Comparison of ENCODE assay signal across 23 mouse cellular contexts in the genomic region with DNA sequence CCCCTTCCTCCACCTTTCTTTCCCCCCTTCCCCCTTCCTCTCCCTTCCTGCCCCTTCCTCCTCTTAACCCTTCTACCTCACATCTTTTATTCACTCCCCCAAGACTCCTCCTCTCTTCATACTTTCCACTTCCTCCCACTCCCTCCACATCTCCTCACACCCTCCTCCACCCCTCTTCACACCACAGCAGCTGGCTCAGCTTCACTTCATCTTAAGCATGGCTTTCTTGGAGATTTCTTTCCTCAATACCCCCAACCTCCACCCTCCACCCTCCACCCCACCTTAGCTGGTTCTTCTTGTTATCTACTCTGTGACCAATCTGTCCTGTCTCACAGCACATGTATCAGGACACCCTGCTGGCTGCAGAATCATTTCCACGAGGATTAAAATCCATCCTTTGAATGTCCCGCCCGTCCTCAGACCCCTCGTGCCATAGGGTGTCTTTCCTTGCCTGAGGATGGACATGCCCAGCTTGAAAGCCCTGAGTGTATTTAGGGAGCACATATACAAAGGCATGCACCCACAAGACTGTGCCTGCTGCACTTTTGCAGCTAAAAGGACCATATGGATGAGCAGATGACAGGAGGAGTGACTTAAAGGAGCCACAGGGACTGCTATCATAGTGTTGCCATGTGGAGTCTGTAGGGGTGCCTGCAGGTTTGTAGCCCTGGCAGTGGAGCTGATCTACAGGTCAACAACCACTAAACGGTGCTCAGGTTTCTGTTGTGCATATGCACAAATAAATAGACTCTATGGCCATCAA. TPM values are rescaled to one million over a fixed set of nuclear protein-coding genes. Genes with fewer than 3 reads are reported as not detected.
DNase-seq lines count a peak whose midpoint lies in the region; ATAC-seq and TF ChIP-seq lines count a peak whose summit lies in the region.
"Had no signal": no experiment of that assay in that cellular context is flagged by ENCODE, and none has a peak within 500 bp of the region (broad histone marks: within the 10 kb centered on the region; RNA-seq: fewer than 3 reads in every experiment).

No protein-coding gene starts in this region.

- 71% methylated on average over 5 of the region's 5 CpGs for WGBS in forebrain, embryonic 16.5 days
- WGBS in forebrain, embryonic 10.5 days: 78% methylated on average over 5 of the region's 5 CpGs
- WGBS in heart, postnatal 0 days: 64% methylated on average over 5 of the region's 5 CpGs
- 85% methylated on average over 5 of the region's 5 CpGs for WGBS in embryonic facial prominence, embryonic 10.5 days

- DNase-seq in forebrain, embryonic 10.5 days (ENCODE audit: extremely low spot score, low spot score): no peak
- no peak for DNase-seq in heart, postnatal 0 days (ENCODE audit: low spot score)
- DNase-seq in heart, postnatal 4 days: no peak
- no peak for DNase-seq in embryonic facial prominence, embryonic 10.5 days (ENCODE audit: low spot score)
- DNase-seq in spleen, adult 12 weeks (ENCODE audit: low spot score): no peak
- DNase-seq: adrenal gland, postnatal 36 days; cerebellum, adult 8-10 months; gastrocnemius, postnatal 10 days; kidney, postnatal 4 days; spleen, adult 18-20 months; thymus, adult 18-20 months had no signal

- no peaks in the 10 kb centered on the region for H3K9me3 ChIP-seq in forebrain, embryonic 16.5 days (ENCODE audit: control insufficient read depth, low read length)
- H3K9me3 ChIP-seq in forebrain, embryonic 10.5 days: no peaks in the 10 kb centered on the region
- no peaks in the 10 kb centered on the region for H3K9me3 ChIP-seq in heart, postnatal 0 days (replicated peaks; ENCODE audit: control insufficient read depth, low read length)
- no peaks in the 10 kb centered on the region for H3K9me3 ChIP-seq in embryonic facial prominence, embryonic 10.5 days
- H3K9me3 ChIP-seq: kidney, embryonic 15.5 days; limb, embryonic 15.5 days; liver, embryonic 15.5 days; midbrain, embryonic 12.5 days; neural tube, embryonic 12.5 days had no signal

- H3K4me3 ChIP-seq in forebrain, embryonic 16.5 days (replicated peaks; ENCODE audit: low read length): no peak overlapping the region
- no peak overlapping the region for H3K4me3 ChIP-seq in forebrain, embryonic 10.5 days
- no peak overlapping the region for H3K4me3 ChIP-seq in heart, postnatal 0 days (ENCODE audit: low read depth, low read length)
- no peak overlapping the region for H3K4me3 ChIP-seq in embryonic facial prominence, embryonic 10.5 days
- H3K4me3 ChIP-seq: erythroblast, embryonic 14.5 days; kidney, embryonic 15.5 days; limb, embryonic 15.5 days; liver, embryonic 15.5 days; midbrain, embryonic 12.5 days; neural tube, embryonic 12.5 days had no signal

- TF ChIP-seq CTCF in heart, postnatal 0 days (IDR thresholded peaks at IDR 0.05; ENCODE audit: low read depth): no peak

- no peaks in the 10 kb centered on the region for H3K27me3 ChIP-seq in forebrain, embryonic 16.5 days (replicated peaks; ENCODE audit: control insufficient read depth, insufficient read depth, low read length)
- H3K27me3 ChIP-seq in forebrain, embryonic 10.5 days (ENCODE audit: poor library complexity, severe bottlenecking): no peaks in the 10 kb centered on the region
- no peaks in the 10 kb centered on the region for H3K27me3 ChIP-seq in heart, postnatal 0 days (ENCODE audit: control insufficient read depth, insufficient read depth, low read length)
- H3K27me3 ChIP-seq in embryonic facial prominence, embryonic 10.5 days (replicated peaks; ENCODE audit: low read depth, poor library complexity, severe bottlenecking): no peaks in the 10 kb centered on the region
- H3K27me3 ChIP-seq: CH12.LX; kidney, embryonic 15.5 days; limb, embryonic 15.5 days; liver, embryonic 15.5 days; midbrain, embryonic 12.5 days; neural tube, embryonic 12.5 days had no signal

- H3K36me3 ChIP-seq in forebrain, embryonic 16.5 days (ENCODE audit: control insufficient read depth, insufficient read depth): no peaks in the 10 kb centered on the region
- H3K36me3 ChIP-seq in forebrain, embryonic 10.5 days (replicated peaks): no peaks in the 10 kb centered on the region
- peaks cover 77% of the 10 kb centered on the region for H3K36me3 ChIP-seq in heart, postnatal 0 days (replicated peaks; ENCODE audit: control insufficient read depth, insufficient read depth, low read length)
- peaks cover 17% of the 10 kb centered on the region for H3K36me3 ChIP-seq in embryonic facial prominence, embryonic 10.5 days (replicated peaks)
- H3K36me3 ChIP-seq: liver, embryonic 15.5 days; midbrain, embryonic 12.5 days; neural tube, embryonic 12.5 days had no signal

- no peaks in the 10 kb centered on the region for H3K4me1 ChIP-seq in forebrain, embryonic 16.5 days (replicated peaks; ENCODE audit: control insufficient read depth, insufficient read depth, low read length)
- no peaks in the 10 kb centered on the region for H3K4me1 ChIP-seq in forebrain, embryonic 10.5 days
- peaks cover 10% of the 10 kb centered on the region for H3K4me1 ChIP-seq in heart, postnatal 0 days (ENCODE audit: control insufficient read depth, insufficient read depth)
- H3K4me1 ChIP-seq in embryonic facial prominence, embryonic 10.5 days: no peaks in the 10 kb centered on the region
- H3K4me1 ChIP-seq: kidney, embryonic 15.5 days; liver, embryonic 15.5 days; midbrain, embryonic 12.5 days; neural tube, embryonic 12.5 days had no signal

- no peak overlapping the region for H3K9ac ChIP-seq in forebrain, embryonic 16.5 days (replicated peaks; ENCODE audit: low read depth, low read length)
- no peak overlapping the region for H3K9ac ChIP-seq in heart, postnatal 0 days (replicated peaks; ENCODE audit: low read depth, low read length)
- H3K9ac ChIP-seq: kidney, embryonic 15.5 days; limb, embryonic 15.5 days; liver, embryonic 15.5 days; midbrain, embryonic 12.5 days; neural tube, embryonic 12.5 days had no signal

- TF ChIP-seq EP300 in heart, postnatal 0 days (IDR thresholded peaks at IDR 0.05; ENCODE audit: low read depth): no peak

- no peak overlapping the region for H3K4me2 ChIP-seq in forebrain, embryonic 16.5 days (ENCODE audit: low read length)
- H3K4me2 ChIP-seq in heart, postnatal 0 days (ENCODE audit: low read depth, low read length): no peak overlapping the region
- H3K4me2 ChIP-seq: kidney, embryonic 15.5 days; limb, embryonic 15.5 days; liver, embryonic 15.5 days; midbrain, embryonic 12.5 days; neural tube, embryonic 12.5 days had no signal

- ATAC-seq in forebrain, embryonic 16.5 days: peak; percentile 59; the same call in 1 of the 2 replicates
- ATAC-seq in heart, postnatal 0 days (ENCODE audit: insufficient read depth, low read depth): no peak
- ATAC-seq in CD4-positive, CD25-positive, alpha-beta regulatory T cell, adult 4 months: peak; percentile 47
- ATAC-seq in granulocyte monocyte progenitor cell, adult 5-6 weeks (replicated peaks; ENCODE audit: poor library complexity, severe bottlenecking): peak; percentile 9
- ATAC-seq: hindbrain, postnatal 0 days; intestine, postnatal 0 days had no signal

- no peak overlapping the region for H3K27ac ChIP-seq in forebrain, embryonic 16.5 days (ENCODE audit: low read length)
- H3K27ac ChIP-seq in forebrain, embryonic 10.5 days: no peak overlapping the region
- H3K27ac ChIP-seq in heart, postnatal 0 days (ENCODE audit: low read depth): peak overlapping the region; percentile 40; the same call in 1 of the 2 replicates
- H3K27ac ChIP-seq in embryonic facial prominence, embryonic 10.5 days (replicated peaks): no peak overlapping the region
- H3K27ac ChIP-seq: hindbrain, postnatal 0 days; kidney, embryonic 15.5 days; limb, embryonic 15.5 days; liver, embryonic 15.5 days; midbrain, embryonic 12.5 days; neural tube, embryonic 12.5 days had no signal

RNA-seq across cellular contexts. Expression of a gene that starts 31.9 kb away (rescaled TPM):
- 56.7 and 61.8 TPM in 2 replicates for polyA plus RNA-seq in forebrain, embryonic 16.5 days (2015; fragmentation: Nextera tagmentation; extraction: Ambion mirVana)
- 40.5 and 44.1 TPM in 2 replicates for polyA plus RNA-seq in forebrain, embryonic 10.5 days (2016; fragmentation: Nextera tagmentation; extraction: Ambion mirVana)
- total RNA-seq in heart, postnatal 0 days (2014; rRNA removed; ENCODE audit: low replicate concordance): 14.8 and 18.5 TPM in 2 replicates
- 15.4 and 17.1 TPM in 2 replicates for polyA plus RNA-seq in heart, postnatal 0 days (2015; fragmentation: Nextera tagmentation; extraction: Ambion mirVana)
- 1 to 10 TPM; 9.2 to 9.8 TPM for total RNA-seq in heart, postnatal 4 days (2021)
- 10 to 100 TPM; 13.6 to 16.8 TPM for polyA plus RNA-seq in CD4-positive, CD25-positive, alpha-beta regulatory T cell, adult 4 months (2017; shearing (Covaris generic))
- 9.7 and 12.7 TPM in 2 replicates for total RNA-seq in granulocyte monocyte progenitor cell, adult 5-6 weeks (2014; fragmentation: Nextera tagmentation)
- 19.9 and 20.8 TPM in 2 replicates for total RNA-seq in granulocyte monocyte progenitor cell, adult 5-6 weeks (2017)
- 40.0 and 43.3 TPM in 2 replicates for polyA plus RNA-seq in embryonic facial prominence, embryonic 10.5 days (2016; fragmentation: Nextera tagmentation; extraction: Ambion mirVana)

RNA-seq across cellular contexts. Expression of a gene that starts 32.0 kb away (rescaled TPM):
- 18.1 and 19.5 TPM in 2 replicates for polyA plus RNA-seq in forebrain, embryonic 16.5 days (2015; fragmentation: Nextera tagmentation; extraction: Ambion mirVana)
- 13.2 and 13.6 TPM in 2 replicates for polyA plus RNA-seq in forebrain, embryonic 10.5 days (2016; fragmentation: Nextera tagmentation; extraction: Ambion mirVana)
- 8.7 and 18.7 TPM in 2 replicates for total RNA-seq in heart, postnatal 0 days (2014; rRNA removed; ENCODE audit: low replicate concordance)
- 3.6 and 4.5 TPM in 2 replicates for polyA plus RNA-seq in heart, postnatal 0 days (2015; fragmentation: Nextera tagmentation; extraction: Ambion mirVana)
- 10 to 100 TPM; 16.3 to 17.3 TPM for total RNA-seq in heart, postnatal 4 days (2021)
- polyA plus RNA-seq in CD4-positive, CD25-positive, alpha-beta regulatory T cell, adult 4 months (2017; shearing (Covaris generic)): 1 to 10 TPM; 6.3 to 8.1 TPM
- 17.0 and 27.6 TPM in 2 replicates for total RNA-seq in granulocyte monocyte progenitor cell, adult 5-6 weeks (2014; fragmentation: Nextera tagmentation)
- total RNA-seq in granulocyte monocyte progenitor cell, adult 5-6 weeks (2017): 9.0 and 11.8 TPM in 2 replicates
- polyA plus RNA-seq in embryonic facial prominence, embryonic 10.5 days (2016; fragmentation: Nextera tagmentation; extraction: Ambion mirVana): 12.4 and 12.8 TPM in 2 replicates
